Mouse (Mus musculus) forelimb bud, embryonic 11.5 days (tissue): ENCODE results near the gene Ppp1r18.
"Not testable (repeated sequence)": the region's sequence is repeated elsewhere in the genome, so short reads cannot be mapped to it uniquely, and the experiment has no call there.

Experiments
- DNase-seq: peaks from one replicate; pipeline ENCODE4 v3.0.0-alpha.2; 2012; ENCODE audit warnings: low read depth, low spot score

The Ppp1r18 gene

GRCm38 (mm10) chr17:35836991-35837422 lies 28.4 kb upstream of the Ppp1r18 start:
- peak; percentile 93 for DNase-seq

- peak; percentile 72 for DNase-seq
Measured at GRCm38 (mm10) chr17:35837487-35837886, 27.9 kb upstream of the Ppp1r18 start.

GRCm38 (mm10) chr17:35838122-35838544 lies 27.3 kb upstream of the Ppp1r18 start, which contains the start of gene Tubb5:
Tubb5 (minus strand) TSS chr17:35838306.
- peak; percentile 95 for DNase-seq

- DNase-seq, result no peak
Measured at GRCm38 (mm10) chr17:35838570-35838969, 26.8 kb upstream of the Ppp1r18 start.

GRCm38 (mm10) chr17:35839002-35839401 lies 26.4 kb upstream of the Ppp1r18 start:
- not testable (repeated sequence) for DNase-seq

GRCm38 (mm10) chr17:35840561-35840960 lies 24.8 kb upstream of the Ppp1r18 start:
- no peak for DNase-seq

- DNase-seq, result peak; percentile 100
Measured at GRCm38 (mm10) chr17:35841076-35841950, 24.1 kb upstream of the Ppp1r18 start, which contains the start of gene Mdc1. Mdc1 (plus strand) TSS chr17:35841515.

- no peak for DNase-seq
Measured at GRCm38 (mm10) chr17:35842006-35842405, 23.4 kb upstream of the Ppp1r18 start.

GRCm38 (mm10) chr17:35843514-35843913 lies 21.9 kb upstream of the Ppp1r18 start:
- DNase-seq, result no peak

GRCm38 (mm10) chr17:35848112-35848511 lies 17.3 kb upstream of the Ppp1r18 start:
- no peak for DNase-seq

- no peak for DNase-seq
Measured at GRCm38 (mm10) chr17:35850974-35851373, 14.4 kb upstream of the Ppp1r18 start.

GRCm38 (mm10) chr17:35859371-35859770 lies 6.0 kb upstream of the Ppp1r18 start:
- DNase-seq, result no peak

GRCm38 (mm10) chr17:35859835-35860234 lies 5.6 kb upstream of the Ppp1r18 start:
- DNase-seq, result no peak

GRCm38 (mm10) chr17:35860831-35861197 lies 4.6 kb upstream of the Ppp1r18 start:
- no peak for DNase-seq

GRCm38 (mm10) chr17:35861198-35861857 lies 4.1 kb upstream of the Ppp1r18 start, which contains the start of gene Nrm:
Nrm (plus strand) TSS chr17:35861318.
- DNase-seq, result peak; percentile 83

GRCm38 (mm10) chr17:35864832-35865353 lies 500 bp upstream of the Ppp1r18 start:
- no peak for DNase-seq

GRCm38 (mm10) chr17:35866281-35866831 lies 963 bp downstream of the Ppp1r18 start:
- peak; percentile 42 for DNase-seq

- no peak for DNase-seq
Measured at GRCm38 (mm10) chr17:35866911-35867890, 1.8 kb downstream of the Ppp1r18 start.

- DNase-seq, result no peak
Measured at GRCm38 (mm10) chr17:35868165-35868820, 2.9 kb downstream of the Ppp1r18 start.

GRCm38 (mm10) chr17:35868961-35869345 lies 3.6 kb downstream of the Ppp1r18 start:
- DNase-seq, result no peak
